Mouse (Mus musculus): ENCODE data around the gene Ly6g5c.

GRCm38 (mm10) chr17:35132174-35132560 is 24.1 kb downstream of the Ly6g5c start:
- TF ChIP-seq CTCF (IDR thresholded peaks at IDR 0.05; ENCODE audit: low read depth) (no peak), EP300 (optimal IDR thresholded peaks at IDR 0.05) (no peak)

Data from stomach, postnatal 0 days (tissue).